In the genomic region with DNA sequence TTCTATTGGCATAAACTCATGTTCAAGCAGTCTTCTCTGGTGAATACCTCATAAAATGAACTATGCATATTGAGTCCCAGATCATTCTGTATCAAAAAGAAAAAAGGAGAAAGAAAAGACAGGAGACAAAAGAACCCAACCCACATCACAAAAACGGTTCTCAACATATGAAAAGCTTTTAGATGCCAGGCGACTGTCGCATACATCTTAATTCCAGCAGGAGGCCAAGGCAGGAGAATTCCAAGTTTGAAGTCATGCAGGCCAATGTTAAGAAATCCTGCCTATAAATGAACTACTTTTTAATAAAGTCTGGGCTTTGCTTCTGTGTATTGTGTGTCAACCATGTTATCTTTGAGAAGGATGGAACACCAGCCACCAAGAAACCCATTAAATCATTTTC, we compare ENCODE assay signal across 11 mouse cellular contexts. TPM values are rescaled to one million over a fixed set of nuclear protein-coding genes. Genes with fewer than 3 reads are reported as not detected.
A peak's percentile ranks its signal among the peaks of the same experiment; 100 is the strongest.
DNase-seq lines count a peak whose midpoint lies in the region; ATAC-seq lines count a peak whose summit lies in the region.
"Had no signal": no experiment of that assay in that cellular context is flagged by ENCODE, and none has a peak within 500 bp of the region (broad histone marks: within the 10 kb centered on the region; RNA-seq: fewer than 3 reads in every experiment).

No protein-coding gene starts in this region.

- no peak for DNase-seq in heart, adult 18-20 months
- DNase-seq in R1 (ENCODE audit: low read depth, low spot score), result peak; percentile 88
- DNase-seq in hindbrain, embryonic 14.5 days (ENCODE audit: low spot score), result no peak
- DNase-seq in midbrain, embryonic 11.5 days (ENCODE audit: low spot score, missing footprints), result no peak
- no peak for DNase-seq in frontal cortex, adult 2 months (ENCODE audit: extremely low spot score in 1 of 2, low spot score in 1 of 2)
- DNase-seq in urinary bladder, adult 2 months (ENCODE audit: low spot score), result no peak
- DNase-seq in gastrocnemius, postnatal 25 days, result no peak

- no peaks in the 10 kb centered on the region for H3K9me3 ChIP-seq in heart, embryonic 11.5 days (replicated peaks; ENCODE audit: control insufficient read depth, low read length)
- no peaks in the 10 kb centered on the region for H3K9me3 ChIP-seq in hindbrain, embryonic 14.5 days (ENCODE audit: control insufficient read depth, low read length)
- no peaks in the 10 kb centered on the region for H3K9me3 ChIP-seq in midbrain, embryonic 11.5 days (ENCODE audit: control insufficient read depth, low read length)

- no peak for ATAC-seq in heart, embryonic 11.5 days (replicated peaks; ENCODE audit: insufficient number of reproducible peaks, low FRiP score, low TSS enrichment)
- no peak for ATAC-seq in hindbrain, embryonic 14.5 days (ENCODE audit: low FRiP score)
- ATAC-seq in midbrain, embryonic 11.5 days (ENCODE audit: low FRiP score), result no peak

- no peak overlapping the region for H3K9ac ChIP-seq in heart, embryonic 11.5 days (ENCODE audit: low read depth, low read length)
- H3K9ac ChIP-seq in hindbrain, embryonic 14.5 days, result 0 out of 2 replicates have a peak overlapping the region, but pooled peaks have one; percentile 51
- no peak overlapping the region; the same call in 1 of the 2 replicates for H3K9ac ChIP-seq in midbrain, embryonic 11.5 days (ENCODE audit: low read length)

- no peaks in the 10 kb centered on the region for H3K36me3 ChIP-seq in heart, embryonic 11.5 days (ENCODE audit: control insufficient read depth, insufficient read depth, low read length)
- H3K36me3 ChIP-seq in hindbrain, embryonic 14.5 days (replicated peaks; ENCODE audit: control insufficient read depth, insufficient read depth), result no peaks in the 10 kb centered on the region
- H3K36me3 ChIP-seq in midbrain, embryonic 11.5 days (ENCODE audit: control insufficient read depth, insufficient read depth, low read length), result no peaks in the 10 kb centered on the region

- no peaks in the 10 kb centered on the region for H3K4me1 ChIP-seq in heart, embryonic 11.5 days (ENCODE audit: control insufficient read depth, insufficient read depth, low read length)
- no peaks in the 10 kb centered on the region for H3K4me1 ChIP-seq in hindbrain, embryonic 14.5 days (replicated peaks; ENCODE audit: control insufficient read depth, insufficient read depth, low read length)
- peaks cover 3% of the 10 kb centered on the region; the same call in 1 of the 2 replicates for H3K4me1 ChIP-seq in midbrain, embryonic 11.5 days (ENCODE audit: control insufficient read depth, insufficient read depth, low read length)

- H3K4me3 ChIP-seq in heart, embryonic 11.5 days (ENCODE audit: low read depth, low read length), result peak overlapping the region; percentile 27; the same call in 1 of the 2 replicates
- H3K4me3 ChIP-seq in hindbrain, embryonic 14.5 days (replicated peaks; ENCODE audit: low read length), result peak overlapping the region; percentile 27
- peak overlapping the region; percentile 34; the same call in 1 of the 2 replicates for H3K4me3 ChIP-seq in midbrain, embryonic 11.5 days (ENCODE audit: low read depth, low read length)
- H3K4me3 ChIP-seq: myocyte had no signal

- H3K4me2 ChIP-seq in heart, embryonic 11.5 days, result peak overlapping the region; percentile 55
- H3K4me2 ChIP-seq in hindbrain, embryonic 14.5 days (replicated peaks), result peak overlapping the region; percentile 49
- peak overlapping the region; percentile 48 for H3K4me2 ChIP-seq in midbrain, embryonic 11.5 days

- WGBS in heart, embryonic 11.5 days (ENCODE audit: insufficient replicate concordance), result 3% methylated on average over 3 of the region's 3 CpGs
- WGBS in hindbrain, embryonic 14.5 days, result under 1% methylated on average over 3 of the region's 3 CpGs
- WGBS in midbrain, embryonic 11.5 days, result 2% methylated on average over 3 of the region's 3 CpGs

- H3K27ac ChIP-seq in heart, embryonic 11.5 days (ENCODE audit: low read depth, low read length), result no peak overlapping the region
- no peak overlapping the region for H3K27ac ChIP-seq in hindbrain, embryonic 14.5 days
- H3K27ac ChIP-seq in midbrain, embryonic 11.5 days (ENCODE audit: low read depth, low read length), result no peak overlapping the region

- no peaks in the 10 kb centered on the region for H3K27me3 ChIP-seq in heart, embryonic 11.5 days (ENCODE audit: control insufficient read depth, insufficient read depth, low read length)
- H3K27me3 ChIP-seq in hindbrain, embryonic 14.5 days (ENCODE audit: control insufficient read depth, insufficient read depth, low read length), result no peaks in the 10 kb centered on the region
- no peaks in the 10 kb centered on the region for H3K27me3 ChIP-seq in midbrain, embryonic 11.5 days (ENCODE audit: control insufficient read depth, insufficient read depth, low read length)

RNA-seq across cellular contexts. Expression of gene Gm11634, which starts 5.1 kb away (rescaled TPM):
- polyA plus RNA-seq in heart, embryonic 11.5 days (2014; fragmentation: Nextera tagmentation; extraction: Ambion mirVana), result not detected in 2 replicates
- not detected for total RNA-seq in heart, adult 18-20 months (2021)
- polyA plus RNA-seq in hindbrain, embryonic 14.5 days (2014; fragmentation: Nextera tagmentation; extraction: Ambion mirVana), result not detected in 2 replicates
- polyA plus RNA-seq in midbrain, embryonic 11.5 days (2014; fragmentation: Nextera tagmentation; extraction: Ambion mirVana), result not detected in 2 replicates
- polyA plus RNA-seq in frontal cortex, adult 2 months (2012; rRNA removed), result not detected in 2 replicates
- not detected in 2 replicates for polyA plus RNA-seq in urinary bladder, adult 2 months (2012; rRNA removed)
- total RNA-seq in gastrocnemius, postnatal 25 days (2021), result not detected
- total RNA-seq: adrenal gland, postnatal 36 days; layer of hippocampus, adult 8-10 months had no signal
- polyA plus RNA-seq: myocyte had no signal

RNA-seq across cellular contexts. Expression of gene Tmem106a, which starts 22.1 kb away (rescaled TPM):
- polyA plus RNA-seq in heart, embryonic 11.5 days (2014; fragmentation: Nextera tagmentation; extraction: Ambion mirVana), result 3.3 and 4.4 TPM in 2 replicates
- total RNA-seq in heart, adult 18-20 months (2021), result 1 to 10 TPM; 3.2 to 5.9 TPM
- 4.7 and 4.8 TPM in 2 replicates for polyA plus RNA-seq in hindbrain, embryonic 14.5 days (2014; fragmentation: Nextera tagmentation; extraction: Ambion mirVana)
- 2.6 and 2.7 TPM in 2 replicates for polyA plus RNA-seq in midbrain, embryonic 11.5 days (2014; fragmentation: Nextera tagmentation; extraction: Ambion mirVana)
- polyA plus RNA-seq in frontal cortex, adult 2 months (2012; rRNA removed), result 4.2 and 4.8 TPM in 2 replicates
- polyA plus RNA-seq in urinary bladder, adult 2 months (2012; rRNA removed), result 31.8 and 34.3 TPM in 2 replicates
- 1 to 10 TPM; 1.1 to 2.5 TPM for total RNA-seq in gastrocnemius, postnatal 25 days (2021)

RNA-seq across cellular contexts. Expression of gene Rdm1, which starts 22.9 kb away (rescaled TPM):
- 27.9 and 28.2 TPM in 2 replicates for polyA plus RNA-seq in heart, embryonic 11.5 days (2014; fragmentation: Nextera tagmentation; extraction: Ambion mirVana)
- 10 to 100 TPM; 43.7 to 52.3 TPM for total RNA-seq in heart, adult 18-20 months (2021)
- 13.7 and 16.6 TPM in 2 replicates for polyA plus RNA-seq in hindbrain, embryonic 14.5 days (2014; fragmentation: Nextera tagmentation; extraction: Ambion mirVana)
- 44.0 and 44.8 TPM in 2 replicates for polyA plus RNA-seq in midbrain, embryonic 11.5 days (2014; fragmentation: Nextera tagmentation; extraction: Ambion mirVana)
- polyA plus RNA-seq in frontal cortex, adult 2 months (2012; rRNA removed), result 9.4 and 11.9 TPM in 2 replicates
- 34.4 and 37.5 TPM in 2 replicates for polyA plus RNA-seq in urinary bladder, adult 2 months (2012; rRNA removed)
- 10 to 100 TPM; 21.6 to 25.0 TPM for total RNA-seq in gastrocnemius, postnatal 25 days (2021)

RNA-seq across cellular contexts. Expression of gene Nbr1, which starts 52.2 kb away (rescaled TPM):
- polyA plus RNA-seq in heart, embryonic 11.5 days (2014; fragmentation: Nextera tagmentation; extraction: Ambion mirVana), result 48.4 and 72.2 TPM in 2 replicates
- 100 to 1,000 TPM in 1 of 2 experiments, 10 to 100 TPM in 1; 94.7 to 131 TPM for total RNA-seq in heart, adult 18-20 months (2021)
- polyA plus RNA-seq in hindbrain, embryonic 14.5 days (2014; fragmentation: Nextera tagmentation; extraction: Ambion mirVana), result 90.1 and 93.0 TPM in 2 replicates
- 91.0 and 93.8 TPM in 2 replicates for polyA plus RNA-seq in midbrain, embryonic 11.5 days (2014; fragmentation: Nextera tagmentation; extraction: Ambion mirVana)
- polyA plus RNA-seq in frontal cortex, adult 2 months (2012; rRNA removed), result 114 and 124 TPM in 2 replicates
- 85.6 and 91.1 TPM in 2 replicates for polyA plus RNA-seq in urinary bladder, adult 2 months (2012; rRNA removed)
- 10 to 100 TPM; 65.0 to 67.8 TPM for total RNA-seq in gastrocnemius, postnatal 25 days (2021)

RNA-seq across cellular contexts. Expression of gene Brca1, which starts 52.4 kb away (rescaled TPM):
- 12.3 and 12.7 TPM in 2 replicates for polyA plus RNA-seq in heart, embryonic 11.5 days (2014; fragmentation: Nextera tagmentation; extraction: Ambion mirVana)
- under 1 TPM; 0.27 to 0.31 TPM for total RNA-seq in heart, adult 18-20 months (2021)
- 3.2 TPM in 2 replicates for polyA plus RNA-seq in hindbrain, embryonic 14.5 days (2014; fragmentation: Nextera tagmentation; extraction: Ambion mirVana)
- 24.5 and 24.8 TPM in 2 replicates for polyA plus RNA-seq in midbrain, embryonic 11.5 days (2014; fragmentation: Nextera tagmentation; extraction: Ambion mirVana)
- polyA plus RNA-seq in frontal cortex, adult 2 months (2012; rRNA removed), result 0.99 and 1.0 TPM in 2 replicates
- 0.43 and 0.59 TPM in 2 replicates for polyA plus RNA-seq in urinary bladder, adult 2 months (2012; rRNA removed)
- under 1 TPM; 0.26 to 0.94 TPM for total RNA-seq in gastrocnemius, postnatal 25 days (2021)
